Mouse (Mus musculus): Measurements from ENCODE around the gene Casz1.

- TF ChIP-seq GATA1 (IDR thresholded peaks at IDR 0.05; ENCODE audit: borderline replicate concordance, low read length), result no peak
- TF ChIP-seq FLI1 (IDR thresholded peaks at IDR 0.05; ENCODE audit: low read length), result no peak
Observed at GRCm38 (mm10) chr4:148857398-148858084, 53.3 kb downstream of the Casz1 start.
